Mouse (Mus musculus) stomach, postnatal 0 days (tissue): ENCODE results near the gene Plbd2.

ENCODE experiments used
- CTCF ChIP-seq: IDR thresholded peaks from 2 replicates; pipeline ENCODE4 v1.5.1; 2016; ENCODE audit warnings: antibody characterized with exemption, low read depth, mild to moderate bottlenecking, moderate library complexity
- EP300 ChIP-seq: optimal IDR thresholded peaks from 2 replicates; pipeline ENCODE3; 2016; ENCODE audit warnings: antibody characterized with exemption

DNA sequence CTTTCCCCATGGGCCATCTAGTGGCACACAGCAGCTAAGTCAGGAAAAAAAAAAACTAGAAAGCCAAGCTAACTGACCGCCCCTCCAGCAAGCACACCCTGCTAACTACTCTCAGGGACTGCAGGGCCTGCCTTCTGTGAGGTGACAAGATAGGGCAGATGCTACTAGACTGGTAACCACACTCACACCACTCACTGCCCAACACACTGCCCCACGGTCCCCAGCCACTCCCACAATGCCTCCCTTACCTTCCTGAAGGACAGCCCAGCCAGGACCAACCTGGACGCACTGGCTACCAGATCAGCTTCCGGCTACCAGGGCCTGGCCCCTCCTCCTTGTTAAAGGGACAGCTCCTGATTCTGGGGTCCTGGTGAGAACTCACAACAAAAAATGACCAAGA lies 36.4 kb downstream of the Plbd2 start:
- TF ChIP-seq CTCF: 0 out of 2 replicates have a peak, but pooled peaks have one; percentile 25
- TF ChIP-seq EP300: no peak
